Mouse (Mus musculus): ENCODE data around the gene Gtf2a1l.

The Gtf2a1l gene

DNA sequence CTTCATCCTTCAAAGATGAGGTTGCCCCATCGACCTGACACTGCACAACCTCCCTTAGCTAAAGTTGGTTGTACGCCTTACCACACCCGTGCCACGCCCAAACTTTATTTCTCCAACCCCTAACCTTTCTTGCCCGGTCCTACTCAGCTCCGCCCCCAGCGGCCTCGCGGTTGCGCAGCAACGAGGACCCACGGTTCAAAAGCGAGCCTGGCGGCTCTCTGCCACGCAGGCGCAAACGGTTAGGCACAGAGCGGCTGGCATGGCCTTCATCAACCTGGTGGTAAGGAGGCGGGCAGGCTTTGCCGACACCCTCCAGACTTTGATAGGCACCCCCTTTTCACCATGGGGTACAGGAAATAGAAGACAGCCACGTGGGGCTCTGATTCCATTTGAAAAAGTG is at the start of gene Gtf2a1l:
Gtf2a1l (plus strand) TSS at position 209 of the 400 bp plus-strand sequence.
- no peak for DNase-seq (ENCODE audit: inconsistent ontology term)

- no peak for DNase-seq (ENCODE audit: inconsistent ontology term)
These were observed 47.5 kb upstream of the Gtf2a1l start for GRCm38 (mm10) chr17:88620935-88621334.

DNA sequence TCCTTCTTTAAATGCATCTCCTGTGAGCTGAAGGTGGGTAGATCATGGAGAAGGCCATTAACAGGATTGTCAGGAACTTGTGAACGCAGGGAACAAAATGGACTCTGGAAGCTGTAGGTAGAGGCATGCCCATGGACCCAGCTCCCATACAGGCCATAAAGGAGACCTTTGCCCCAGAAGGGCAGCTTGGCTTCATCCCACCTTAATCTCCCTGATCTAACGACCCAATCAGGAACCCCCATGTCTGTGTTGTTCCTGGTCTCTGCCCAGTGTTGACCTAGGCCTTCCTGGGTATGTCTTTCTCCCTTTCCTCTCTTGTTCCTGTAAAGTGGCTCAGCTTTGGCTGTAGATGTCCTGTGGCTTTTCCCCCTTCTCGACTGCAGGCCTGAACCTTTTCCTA is 47.1 kb upstream of the Gtf2a1l start:
- no peak for DNase-seq (ENCODE audit: inconsistent ontology term)

DNA sequence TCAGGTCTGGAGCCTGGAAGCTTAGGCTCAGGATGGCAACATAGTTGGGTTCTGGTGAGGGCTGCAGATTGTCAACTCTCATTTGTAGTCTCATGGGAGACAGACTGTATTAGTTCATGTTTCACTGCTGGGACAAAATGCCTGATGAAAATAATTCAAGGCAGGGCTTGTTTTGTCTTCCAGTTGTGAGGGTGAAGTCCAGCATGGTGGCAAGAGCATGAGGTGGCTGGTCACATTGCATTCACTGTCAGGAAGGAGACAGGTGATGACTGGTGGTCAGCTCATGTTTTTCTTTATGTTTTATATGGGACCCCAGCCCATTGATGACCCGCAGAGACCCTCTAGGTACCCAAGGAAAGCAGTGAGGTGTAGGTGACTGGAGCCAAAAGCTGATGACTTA is 45.7 kb upstream of the Gtf2a1l start:
- DNase-seq (ENCODE audit: inconsistent ontology term), result no peak

DNA sequence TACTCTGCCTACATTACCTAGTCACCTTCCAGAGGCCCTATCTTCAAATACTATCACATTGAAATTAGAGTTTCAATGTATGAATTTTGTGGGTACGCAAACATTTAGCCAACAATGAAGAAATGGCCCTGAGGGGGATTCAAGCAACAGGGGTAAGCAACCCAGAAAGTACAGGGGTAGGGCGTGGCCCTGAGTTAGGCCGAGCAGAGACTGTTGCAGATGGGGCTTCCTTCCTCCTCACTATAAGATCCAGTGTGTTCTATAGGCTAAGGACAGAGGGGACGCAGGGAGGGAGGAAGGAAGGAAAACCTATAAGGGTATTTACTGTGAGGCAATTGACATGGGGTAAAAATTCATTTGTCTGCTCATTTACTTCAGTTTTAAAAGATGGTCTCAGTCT is 44.1 kb upstream of the Gtf2a1l start:
- no peak for DNase-seq (ENCODE audit: inconsistent ontology term)

DNA sequence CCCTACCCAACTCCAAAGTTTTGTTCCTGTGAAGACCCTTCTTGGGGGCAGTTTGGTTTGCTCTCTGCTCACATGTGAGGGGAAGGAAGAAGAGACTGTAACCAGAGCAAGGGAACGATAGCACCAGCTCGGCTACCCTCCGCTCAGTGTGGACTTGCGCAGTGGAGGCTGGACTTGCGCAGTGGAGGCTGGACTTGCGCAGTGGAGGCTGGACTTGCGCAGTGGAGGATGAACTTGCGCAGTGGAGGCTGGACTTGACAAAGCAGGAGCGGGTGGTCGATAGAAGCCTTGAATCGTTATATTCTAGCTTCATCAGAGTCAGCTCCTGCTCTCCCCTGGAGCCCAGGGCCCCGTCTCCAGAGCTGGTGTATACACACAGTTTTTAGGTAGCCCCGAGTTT is 43.1 kb upstream of the Gtf2a1l start:
- DNase-seq (ENCODE audit: inconsistent ontology term), result no peak

DNA sequence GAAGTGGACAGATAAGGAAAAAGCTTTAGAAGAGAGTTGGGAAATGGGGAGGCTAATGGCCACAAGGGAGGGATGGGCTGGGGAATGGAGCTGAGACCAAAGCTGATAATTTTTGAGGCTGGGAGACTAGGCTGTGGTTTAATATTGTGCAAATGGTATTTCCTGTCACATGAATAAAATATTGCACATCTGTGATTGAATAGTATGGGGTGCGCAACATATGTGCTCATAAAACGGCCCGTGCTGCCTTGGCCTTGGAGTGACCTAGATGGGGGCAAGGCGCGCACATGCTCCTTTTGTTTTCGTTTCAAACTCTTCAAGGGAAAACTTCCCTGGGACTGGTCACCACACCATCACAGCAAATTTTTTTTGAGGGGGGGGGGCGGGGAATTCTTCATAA is 42.5 kb upstream of the Gtf2a1l start:
- DNase-seq (ENCODE audit: inconsistent ontology term), result no peak

DNA sequence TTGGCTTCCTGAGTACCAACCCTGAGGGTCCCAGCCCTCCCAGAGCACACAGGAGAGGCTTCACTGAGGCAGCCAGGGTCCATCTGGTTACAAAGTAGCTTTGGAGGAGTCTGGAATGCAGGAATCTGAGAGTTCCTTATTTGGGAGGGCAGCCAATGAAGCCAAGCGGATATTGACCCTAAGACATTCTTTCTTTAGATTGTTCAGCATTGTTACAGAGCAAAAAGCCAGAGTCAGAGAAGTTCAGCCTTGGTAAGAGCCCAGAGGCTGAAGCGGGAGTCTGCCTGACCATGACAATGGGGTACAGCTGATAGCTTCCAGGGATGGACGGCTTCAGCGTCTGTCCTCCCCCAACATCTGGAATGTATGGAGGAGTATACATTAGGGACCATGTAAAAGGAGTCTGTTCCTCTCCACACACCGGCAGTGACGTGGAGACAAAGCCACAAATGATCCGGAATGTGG is 42.1 kb upstream of the Gtf2a1l start:
- DNase-seq (ENCODE audit: inconsistent ontology term), result peak; percentile 70

DNA sequence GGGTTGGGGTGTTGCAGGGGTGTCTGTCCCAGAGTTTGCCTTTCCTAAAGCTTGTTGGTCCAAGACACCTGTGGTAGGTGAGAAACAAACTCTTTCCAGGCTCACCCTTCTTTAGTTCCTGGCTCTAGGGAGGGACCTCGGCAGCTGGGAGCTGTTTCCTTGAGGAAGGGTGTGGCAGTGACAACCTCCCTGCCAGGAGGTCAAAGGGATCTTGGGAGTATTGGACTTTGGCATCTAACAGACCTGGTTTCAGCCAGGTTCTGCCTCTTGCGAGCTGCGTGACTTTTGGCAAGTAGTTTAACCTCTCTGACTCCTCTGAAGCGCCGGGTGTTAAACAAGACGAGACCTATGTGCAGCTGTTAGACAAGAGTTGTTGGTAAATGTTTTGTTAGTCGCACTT is 41.3 kb upstream of the Gtf2a1l start:
- DNase-seq (ENCODE audit: inconsistent ontology term), result no peak

GRCm38 (mm10) chr17:88628676-88629380 is 39.6 kb upstream of the Gtf2a1l start:
- peak; percentile 87 for DNase-seq (ENCODE audit: inconsistent ontology term)

GRCm38 (mm10) chr17:88629381-88629759 is 39.1 kb upstream of the Gtf2a1l start:
- DNase-seq (ENCODE audit: inconsistent ontology term), result no peak

DNA sequence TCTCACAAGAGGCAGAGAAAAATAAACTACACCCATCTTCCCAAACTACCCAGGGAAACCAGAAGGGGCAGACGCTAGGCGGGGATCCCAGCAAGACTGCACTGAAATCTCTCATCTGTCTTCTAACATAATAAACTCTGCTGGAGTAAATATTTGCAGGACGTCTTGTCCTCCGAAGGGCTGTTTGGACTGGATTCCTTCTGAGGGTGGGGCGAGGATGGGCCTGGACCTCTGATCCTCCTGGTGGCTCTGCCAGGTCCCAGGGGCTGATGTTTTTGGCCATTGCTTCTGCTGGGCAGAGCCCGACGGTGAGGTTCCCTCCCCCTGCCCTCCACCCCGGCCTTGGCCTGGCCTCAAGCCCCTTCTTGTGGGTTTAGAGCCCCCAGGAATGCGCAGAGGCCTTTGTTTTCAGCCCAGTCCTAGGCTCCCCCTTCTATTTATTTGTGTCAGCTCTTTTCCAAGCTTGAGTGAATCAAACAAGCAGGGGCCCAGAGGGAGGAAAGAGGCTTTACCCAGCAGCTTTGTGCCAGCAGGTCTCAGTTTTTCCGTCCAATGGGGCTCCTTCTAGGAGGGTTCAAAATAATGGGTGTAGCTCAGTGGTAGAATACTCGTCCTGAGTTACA is 38.4 kb upstream of the Gtf2a1l start:
- DNase-seq (ENCODE audit: inconsistent ontology term), result peak; percentile 91

DNA sequence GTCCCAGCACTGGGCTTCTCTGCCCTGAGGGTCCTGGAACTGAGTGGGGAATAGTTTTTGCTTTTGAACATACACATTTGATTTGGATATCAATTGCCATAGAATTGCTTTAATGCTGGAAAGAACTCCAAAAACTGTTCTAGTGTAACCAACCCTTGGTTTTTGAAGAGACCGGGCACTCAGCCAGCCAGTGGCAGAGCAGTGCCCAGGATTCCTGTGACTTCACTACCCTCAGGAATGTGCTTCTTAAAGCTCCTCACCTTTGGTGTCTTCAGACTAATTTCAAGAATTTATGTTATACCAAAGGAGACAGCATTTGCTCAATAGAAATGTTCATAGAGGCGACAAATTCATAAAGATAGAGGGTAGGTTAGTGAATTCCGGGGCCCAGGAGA is 37.9 kb upstream of the Gtf2a1l start:
- DNase-seq (ENCODE audit: inconsistent ontology term), result no peak

GRCm38 (mm10) chr17:88632631-88633030 is 35.8 kb upstream of the Gtf2a1l start:
- DNase-seq (ENCODE audit: inconsistent ontology term), result no peak

GRCm38 (mm10) chr17:88636076-88636475 is 32.4 kb upstream of the Gtf2a1l start:
- DNase-seq (ENCODE audit: inconsistent ontology term), result no peak

- DNase-seq (ENCODE audit: inconsistent ontology term), result peak; percentile 32
These were observed 31.9 kb upstream of the Gtf2a1l start for GRCm38 (mm10) chr17:88636587-88636986.

DNA sequence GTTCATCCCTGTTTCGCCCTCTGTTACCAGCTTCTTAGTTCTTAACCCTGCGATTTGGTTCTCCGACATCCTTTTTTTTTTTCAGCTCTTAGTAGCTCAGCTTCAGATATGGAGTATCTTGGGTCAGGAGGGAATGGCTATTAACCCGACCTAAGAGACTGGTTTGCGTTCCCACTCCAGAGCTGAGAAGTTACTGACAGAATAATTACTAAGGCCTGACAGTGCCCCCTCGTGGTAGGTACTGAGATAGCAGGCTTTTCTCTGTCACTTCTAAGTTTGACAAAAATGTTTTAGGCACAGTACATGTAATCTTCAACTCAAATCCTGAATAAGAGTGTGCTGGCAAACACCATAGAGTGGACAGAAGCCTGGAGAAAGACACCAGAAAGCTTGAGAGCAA is 27.4 kb upstream of the Gtf2a1l start:
- DNase-seq (ENCODE audit: inconsistent ontology term), result peak; percentile 66

- no peak for DNase-seq (ENCODE audit: inconsistent ontology term)
These were observed 26.6 kb upstream of the Gtf2a1l start for GRCm38 (mm10) chr17:88641836-88642235.

GRCm38 (mm10) chr17:88644876-88645275 is 23.6 kb upstream of the Gtf2a1l start:
- DNase-seq (ENCODE audit: inconsistent ontology term), result no peak

- no peak for DNase-seq (ENCODE audit: inconsistent ontology term)
These were observed 23.2 kb upstream of the Gtf2a1l start for GRCm38 (mm10) chr17:88645299-88645698.

- DNase-seq (ENCODE audit: inconsistent ontology term), result no peak
These were observed 21.3 kb upstream of the Gtf2a1l start for GRCm38 (mm10) chr17:88647149-88647548.

- DNase-seq (ENCODE audit: inconsistent ontology term), result peak; percentile 36
These were observed 16.4 kb upstream of the Gtf2a1l start for GRCm38 (mm10) chr17:88652010-88652409.

- peak; percentile 67 for DNase-seq (ENCODE audit: inconsistent ontology term)
These were observed 15.6 kb upstream of the Gtf2a1l start for GRCm38 (mm10) chr17:88652702-88653374.
